Mouse (Mus musculus): ENCODE results near the gene Foxj1. TPM values are rescaled to one million over a fixed set of nuclear protein-coding genes. Genes with fewer than 3 reads are reported as not detected.
A peak's percentile ranks its signal among the peaks of the same experiment; 100 is the strongest.

The Foxj1 gene
- polyA plus RNA-seq, 1 experiment from 2014 or later = 23.2 TPM

DNA sequence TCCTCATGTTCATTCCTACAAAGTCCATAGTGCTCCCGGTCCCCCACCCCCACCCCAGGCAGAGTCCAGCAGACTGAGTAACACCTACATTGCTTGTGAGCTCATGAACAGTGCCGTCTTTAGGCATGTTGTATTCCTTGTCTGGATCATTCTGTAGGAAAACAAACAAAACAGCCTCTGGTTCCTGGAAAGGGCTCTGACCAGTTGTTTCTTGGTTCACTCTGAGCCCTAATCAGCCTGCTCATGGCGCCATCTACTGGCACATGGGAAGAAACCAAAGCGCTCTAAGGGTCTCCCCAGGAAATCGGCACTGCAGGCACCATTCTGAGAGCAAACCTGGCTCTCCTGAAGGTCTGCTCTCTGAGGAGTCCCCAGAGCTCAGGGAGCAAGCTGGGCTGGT is 40.9 kb downstream of the Foxj1 start:
- ATAC-seq (ENCODE audit: low FRiP score, low read depth) = no peak
- Histone ChIP-seq H3K4me1 (replicated peaks) (no peaks in the 10 kb centered on the region), H3K27ac (replicated peaks) (no peak overlapping the region), H3K36me3 (peaks cover 55% of the 10 kb centered on the region), H3K9me3 (no peaks in the 10 kb centered on the region), H3K4me3 (no peak overlapping the region), H3K4me2 (no peak overlapping the region), H3K9ac (no peak overlapping the region), H3K27me3 (no peaks in the 10 kb centered on the region)
- WGBS = 29% methylated on average over 5 of the region's 5 CpGs

GRCm38 (mm10) chr11:116293538-116294137 is 41.6 kb downstream of the Foxj1 start:
- ATAC-seq (ENCODE audit: low FRiP score, low read depth) = no peak
- H3K27me3 ChIP-seq = no peaks in the 10 kb centered on the region
- no peak overlapping the region for H3K9ac ChIP-seq
- H3K36me3 ChIP-seq = peaks cover 56% of the 10 kb centered on the region
- no peak overlapping the region for H3K4me2 ChIP-seq
- no peaks in the 10 kb centered on the region for H3K4me1 ChIP-seq (replicated peaks)
- H3K27ac ChIP-seq (replicated peaks) = no peak overlapping the region
- H3K9me3 ChIP-seq = no peaks in the 10 kb centered on the region
- H3K4me3 ChIP-seq = no peak overlapping the region
- 83% methylated on average over 9 of the region's 12 CpGs for WGBS

DNA sequence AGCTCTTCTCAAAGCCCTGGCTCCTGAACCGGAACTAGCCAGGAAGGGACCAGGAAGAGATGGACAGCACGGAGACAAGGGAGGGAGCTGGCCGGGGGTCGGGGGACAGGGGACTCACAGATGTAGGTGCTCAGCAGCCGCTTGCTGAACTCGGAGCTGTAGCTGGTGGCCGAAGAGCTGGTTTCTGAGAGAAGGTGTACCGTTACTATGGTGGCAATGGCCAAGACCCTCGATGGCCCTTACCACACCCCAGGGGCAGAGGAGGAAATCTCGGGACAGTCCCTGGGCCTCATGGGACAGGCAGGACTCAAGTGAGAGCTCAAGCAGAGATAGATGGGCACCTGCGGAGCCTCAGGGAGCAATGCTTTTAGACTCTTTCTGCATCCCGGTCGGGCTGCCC is 42.8 kb downstream of the Foxj1 start:
- Histone ChIP-seq H3K9me3 (no peaks in the 10 kb centered on the region), H3K36me3 (peaks cover 58% of the 10 kb centered on the region), H3K4me2 (no peak overlapping the region), H3K4me3 (no peak overlapping the region), H3K9ac (no peak overlapping the region), H3K27me3 (no peaks in the 10 kb centered on the region), H3K27ac (replicated peaks) (no peak overlapping the region), H3K4me1 (replicated peaks) (no peaks in the 10 kb centered on the region)
- no peak for ATAC-seq (ENCODE audit: low FRiP score, low read depth)
- WGBS = 93% methylated on average over 13 of the region's 13 CpGs

- Histone ChIP-seq H3K36me3 (peaks cover 51% of the 10 kb centered on the region), H3K9ac (no peak overlapping the region), H3K4me2 (no peak overlapping the region), H3K27ac (replicated peaks) (no peak overlapping the region), H3K4me3 (no peak overlapping the region), H3K9me3 (no peaks in the 10 kb centered on the region), H3K27me3 (no peaks in the 10 kb centered on the region), H3K4me1 (replicated peaks) (no peaks in the 10 kb centered on the region)
- 91% methylated on average over 8 of the region's 8 CpGs for WGBS
- no peak for ATAC-seq (ENCODE audit: low FRiP score, low read depth)
Observed at GRCm38 (mm10) chr11:116290556-116290955, 44.6 kb downstream of the Foxj1 start.

DNA sequence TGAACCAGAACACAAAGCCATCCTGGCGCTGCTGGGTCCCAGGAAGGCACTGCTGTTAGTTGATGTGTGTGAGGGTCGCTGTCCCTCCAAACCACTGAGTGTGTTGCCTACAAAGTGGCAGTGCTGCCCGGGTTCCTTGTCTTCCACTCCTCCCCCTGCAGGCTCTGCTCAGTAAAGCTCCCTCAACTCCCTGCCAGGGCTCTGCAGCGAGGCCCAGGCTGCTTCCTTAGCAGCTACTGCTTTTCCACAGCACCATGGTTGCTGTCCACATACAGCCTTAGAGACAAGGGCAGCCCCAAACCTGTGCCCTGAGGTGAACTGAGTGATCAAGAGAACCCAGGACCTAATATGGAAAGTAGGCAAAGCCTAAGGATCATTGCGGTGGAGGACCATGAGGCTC is 47.8 kb downstream of the Foxj1 start:
- H3K9me3 ChIP-seq = no peaks in the 10 kb centered on the region
- H3K4me2 ChIP-seq = no peak overlapping the region
- WGBS = 74% methylated on average over 5 of the region's 5 CpGs
- H3K27ac ChIP-seq (replicated peaks) = no peak overlapping the region
- H3K27me3 ChIP-seq = peaks cover 31% of the 10 kb centered on the region
- no peak overlapping the region for H3K9ac ChIP-seq
- peaks cover 10% of the 10 kb centered on the region for H3K4me1 ChIP-seq (replicated peaks)
- ATAC-seq (ENCODE audit: low FRiP score, low read depth) = no peak
- H3K36me3 ChIP-seq = peaks cover 41% of the 10 kb centered on the region
- no peak overlapping the region for H3K4me3 ChIP-seq

DNA sequence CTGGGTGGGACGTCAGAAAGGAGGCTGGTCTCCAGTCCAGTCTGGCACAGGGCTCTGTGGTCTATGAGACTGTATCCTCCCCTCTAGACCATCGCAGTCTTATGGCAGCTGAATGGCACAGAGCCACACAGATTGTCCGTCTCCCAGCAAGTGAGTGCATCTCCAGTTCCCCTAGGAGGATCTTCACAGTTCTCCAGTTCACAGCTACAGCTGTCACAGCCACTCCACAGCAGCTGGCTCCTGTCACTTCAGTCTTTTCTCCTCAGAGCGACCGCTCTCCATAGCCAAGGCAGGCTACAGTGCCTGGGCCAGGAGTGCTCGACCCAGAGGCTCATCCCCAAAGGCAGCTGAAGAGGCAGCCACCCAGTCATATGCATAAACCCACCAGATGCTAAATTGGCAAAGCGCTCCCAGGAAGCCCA is 49.4 kb downstream of the Foxj1 start:
- no peak overlapping the region for H3K4me2 ChIP-seq
- H3K27ac ChIP-seq (replicated peaks) = no peak overlapping the region
- H3K4me1 ChIP-seq (replicated peaks) = peaks cover 24% of the 10 kb centered on the region
- H3K9me3 ChIP-seq = no peaks in the 10 kb centered on the region
- H3K4me3 ChIP-seq = no peak overlapping the region
- H3K9ac ChIP-seq = no peak overlapping the region
- WGBS = 57% methylated on average over 7 of the region's 7 CpGs
- peaks cover 31% of the 10 kb centered on the region for H3K36me3 ChIP-seq
- peaks cover 46% of the 10 kb centered on the region for H3K27me3 ChIP-seq
- no peak for ATAC-seq (ENCODE audit: low FRiP score, low read depth)

DNA sequence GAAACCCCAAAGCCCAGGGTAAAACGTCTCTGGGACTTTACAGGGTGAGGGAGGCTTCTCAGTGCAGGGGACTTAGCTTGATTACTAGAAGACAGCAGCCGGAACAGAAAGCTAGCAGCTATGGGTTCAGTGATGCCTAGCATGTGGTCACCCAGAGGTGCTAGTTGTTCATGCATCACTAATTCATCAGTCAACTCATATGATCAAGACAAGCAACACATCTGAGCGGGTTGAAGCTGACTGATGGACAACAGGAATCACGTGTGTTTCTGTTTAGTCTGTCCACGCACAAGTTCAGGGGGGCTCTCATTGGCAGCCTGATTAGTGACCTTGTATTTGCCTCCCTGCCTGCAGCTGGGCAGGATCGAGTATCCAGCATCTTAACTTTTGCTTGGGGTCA is 51.2 kb downstream of the Foxj1 start:
- Histone ChIP-seq H3K27me3 (peaks cover 58% of the 10 kb centered on the region), H3K27ac (replicated peaks) (no peak overlapping the region), H3K9ac (no peak overlapping the region), H3K4me2 (no peak overlapping the region), H3K4me1 (replicated peaks) (peaks cover 24% of the 10 kb centered on the region), H3K9me3 (no peaks in the 10 kb centered on the region), H3K36me3 (peaks cover 16% of the 10 kb centered on the region), H3K4me3 (no peak overlapping the region)
- ATAC-seq (ENCODE audit: low FRiP score, low read depth) = no peak
- WGBS = 65% methylated on average over 6 of the region's 6 CpGs

GRCm38 (mm10) chr11:116282912-116283521 is 52.2 kb downstream of the Foxj1 start:
- Histone ChIP-seq H3K4me1 (replicated peaks) (peaks cover 24% of the 10 kb centered on the region), H3K27me3 (peaks cover 58% of the 10 kb centered on the region), H3K9me3 (no peaks in the 10 kb centered on the region), H3K36me3 (peaks cover 7% of the 10 kb centered on the region; the same call in 1 of the 2 replicates), H3K4me3 (0 out of 2 replicates have a peak overlapping the region, but pooled peaks have one; percentile 14), H3K27ac (replicated peaks) (no peak overlapping the region), H3K4me2 (peak overlapping the region; percentile 13), H3K9ac (no peak overlapping the region)
- 10% methylated on average over 48 of the region's 48 CpGs for WGBS
- ATAC-seq (ENCODE audit: low FRiP score, low read depth) = no peak

- peak overlapping the region; percentile 5; the same call in 1 of the 2 replicates for H3K4me3 ChIP-seq
- H3K4me1 ChIP-seq (replicated peaks) = peaks cover 24% of the 10 kb centered on the region
- no peak overlapping the region for H3K9ac ChIP-seq
- no peak overlapping the region for H3K27ac ChIP-seq (replicated peaks)
- ATAC-seq (ENCODE audit: low FRiP score, low read depth) = no peak
- no peaks in the 10 kb centered on the region for H3K9me3 ChIP-seq
- peak overlapping the region; percentile 53; the same call in 1 of the 2 replicates for H3K4me2 ChIP-seq
- H3K27me3 ChIP-seq = peaks cover 58% of the 10 kb centered on the region
- no peaks in the 10 kb centered on the region for H3K36me3 ChIP-seq
- WGBS = 2% methylated on average over 11 of the region's 11 CpGs
Observed at GRCm38 (mm10) chr11:116282089-116282488, 53.1 kb downstream of the Foxj1 start.

DNA sequence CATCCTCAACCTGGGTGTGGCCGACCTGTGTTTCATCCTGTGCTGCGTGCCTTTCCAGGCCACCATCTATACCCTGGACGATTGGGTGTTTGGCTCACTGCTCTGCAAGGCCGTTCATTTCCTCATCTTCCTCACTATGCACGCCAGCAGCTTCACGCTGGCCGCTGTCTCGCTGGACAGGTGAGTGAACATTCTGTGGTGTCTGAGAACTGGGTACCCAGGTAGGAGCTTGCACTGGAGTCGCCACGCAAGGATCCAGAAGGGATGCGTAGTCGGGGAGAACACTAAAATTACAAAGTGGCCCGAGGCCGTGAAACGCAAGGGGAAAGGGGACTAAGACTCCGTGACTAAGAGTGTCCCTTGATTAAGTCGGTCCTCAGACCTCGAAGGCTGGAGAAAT is 53.5 kb downstream of the Foxj1 start:
- ATAC-seq (ENCODE audit: low FRiP score, low read depth) = peak; percentile 36; the same call in 1 of the 2 replicates
- WGBS = 1% methylated on average over 18 of the region's 18 CpGs
- Histone ChIP-seq H3K4me2 (peak overlapping the region; percentile 53), H3K4me1 (replicated peaks) (peaks cover 24% of the 10 kb centered on the region), H3K36me3 (no peaks in the 10 kb centered on the region), H3K27me3 (peaks cover 58% of the 10 kb centered on the region), H3K4me3 (peak overlapping the region; percentile 31), H3K9me3 (no peaks in the 10 kb centered on the region), H3K27ac (replicated peaks) (no peak overlapping the region), H3K9ac (peak overlapping the region; percentile 34)

GRCm38 (mm10) chr11:116280751-116281663 is 54.2 kb downstream of the Foxj1 start, which contains the start of gene Galr2:
Gene Galr2, plus strand, starts transcription at chr11:116280939.
- Histone ChIP-seq H3K4me2 (peak within 1 kb of the TSS; percentile 53), H3K27ac (replicated peaks) (no peak within 1 kb of the TSS), H3K9ac (peak within 1 kb of the TSS; percentile 34), H3K9me3 (no peaks in the 10 kb centered on the region), H3K36me3 (no peaks in the 10 kb centered on the region), H3K4me3 (peak within 1 kb of the TSS; percentile 31), H3K27me3 (peaks cover 58% of the 10 kb centered on the region), H3K4me1 (replicated peaks) (peaks cover 24% of the 10 kb centered on the region)
- 6% methylated on average over 47 of the region's 48 CpGs for WGBS
- peak; percentile 27; the same call in 1 of the 2 replicates for ATAC-seq (ENCODE audit: low FRiP score, low read depth)
